Mouse (Mus musculus) G1E (cell line): ENCODE measurements at regions not wholly inside any gene's neighbourhood (a gene's known extent, or its start where the extent isn't known, plus 50 kb on each side); places are given as distances from the start of the nearest gene placed in this dataset.

ENCODE experiments used
- ATAC-seq: 2 replicates; pipeline ENCODE4 v1.8.0; 2016; ENCODE audit warnings: mild to moderate bottlenecking; ENCODE audit not compliant: insufficient number of reproducible peaks, poor library complexity, low FRiP score, severe bottlenecking; ENCODE audit errors: extremely low read depth
- DNase-seq: peaks from one replicate; pipeline ENCODE4 v3.0.0; 2012; ENCODE audit warnings: low spot score
- H3K27me3 ChIP-seq: 2 replicates; pipeline ENCODE4 v1.6.1; 2012; ENCODE audit warnings: mild to moderate bottlenecking, low read length, inconsistent platforms; ENCODE audit not compliant: insufficient read depth
- H3K36me3 ChIP-seq: replicated peaks from 2 replicates; pipeline ENCODE3; 2012; ENCODE audit warnings: mild to moderate bottlenecking, inconsistent platforms
- H3K4me1 ChIP-seq: 2 replicates; pipeline ENCODE4 v1.6.1; 2012; ENCODE audit warnings: low read depth, low read length, inconsistent platforms, mixed read lengths; ENCODE audit not compliant: insufficient read depth
- H3K4me3 ChIP-seq: 2 replicates; pipeline ENCODE4 v1.5.1; 2012; ENCODE audit warnings: low read depth, mild to moderate bottlenecking, inconsistent platforms, low read length, moderate library complexity, mixed read lengths
- H3K9me3 ChIP-seq: replicated peaks from 2 replicates; pipeline ENCODE4 v1.6.1; 2012; ENCODE audit warnings: inconsistent platforms
- CTCF ChIP-seq: IDR thresholded peaks from 2 replicates; pipeline ENCODE4 v1.5.1; 2012; ENCODE audit warnings: low read depth, low read length, inconsistent platforms, mixed read lengths
- GATA1 ChIP-seq: IDR thresholded peaks from 2 replicates; pipeline ENCODE4 v1.6.1; 2012; ENCODE audit warnings: borderline replicate concordance, low read length, inconsistent platforms, mixed read lengths
- GATA2 ChIP-seq: IDR thresholded peaks from 2 replicates; pipeline ENCODE4 v1.6.1; 2012; ENCODE audit warnings: low read depth, low read length, inconsistent platforms, borderline replicate concordance
- POLR2AphosphoS5 ChIP-seq: IDR thresholded peaks from 2 replicates; pipeline ENCODE4 v1.6.1; 2012; ENCODE audit warnings: low read depth, low read length, inconsistent platforms; ENCODE audit not compliant: insufficient replicate concordance
- TAL1 ChIP-seq: conservative IDR thresholded peaks from 2 replicates; pipeline ENCODE4 v1.6.1; 2012; ENCODE audit warnings: low read depth, low read length, inconsistent platforms, mixed read lengths

DNA sequence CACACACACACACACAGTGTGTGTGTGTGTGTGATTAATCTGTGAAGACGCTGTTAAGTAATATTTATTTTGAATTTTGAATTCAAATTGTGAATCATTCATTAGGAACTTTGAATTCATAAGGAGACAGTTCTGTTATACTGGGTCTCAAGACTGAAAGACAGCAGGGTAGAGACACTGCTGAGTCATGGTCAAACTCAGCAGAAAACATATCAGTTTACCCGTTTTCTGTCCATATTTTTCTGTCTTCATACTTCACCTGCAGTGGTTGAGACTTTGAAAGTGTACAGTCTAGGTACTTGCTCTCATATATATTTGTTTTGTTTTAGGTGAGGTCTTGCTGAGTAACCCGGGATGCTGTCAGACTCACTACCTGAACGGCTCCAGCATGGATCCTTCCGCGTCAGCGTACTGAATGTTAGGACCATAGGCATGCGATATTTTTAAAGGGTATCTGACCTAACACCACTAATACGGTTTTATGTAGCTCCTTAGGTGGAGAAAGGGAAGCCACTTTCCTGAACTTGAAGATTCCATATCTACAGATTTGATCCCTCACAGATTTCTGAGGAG, 1104.6 kb upstream of the 2610301B20Rik start:
- Histone ChIP-seq H3K9me3 (no peaks in the 10 kb centered on the region), H3K36me3 (no peaks in the 10 kb centered on the region), H3K4me3 (no peak overlapping the region), H3K4me1 (peaks cover 27% of the 10 kb centered on the region), H3K27me3 (no peaks in the 10 kb centered on the region)
- ATAC-seq, result no peak
- no peak for DNase-seq
- TF ChIP-seq GATA1 (no peak), TAL1 (no peak), GATA2 (no peak), POLR2AphosphoS5 (no peak), CTCF (no peak)

DNA sequence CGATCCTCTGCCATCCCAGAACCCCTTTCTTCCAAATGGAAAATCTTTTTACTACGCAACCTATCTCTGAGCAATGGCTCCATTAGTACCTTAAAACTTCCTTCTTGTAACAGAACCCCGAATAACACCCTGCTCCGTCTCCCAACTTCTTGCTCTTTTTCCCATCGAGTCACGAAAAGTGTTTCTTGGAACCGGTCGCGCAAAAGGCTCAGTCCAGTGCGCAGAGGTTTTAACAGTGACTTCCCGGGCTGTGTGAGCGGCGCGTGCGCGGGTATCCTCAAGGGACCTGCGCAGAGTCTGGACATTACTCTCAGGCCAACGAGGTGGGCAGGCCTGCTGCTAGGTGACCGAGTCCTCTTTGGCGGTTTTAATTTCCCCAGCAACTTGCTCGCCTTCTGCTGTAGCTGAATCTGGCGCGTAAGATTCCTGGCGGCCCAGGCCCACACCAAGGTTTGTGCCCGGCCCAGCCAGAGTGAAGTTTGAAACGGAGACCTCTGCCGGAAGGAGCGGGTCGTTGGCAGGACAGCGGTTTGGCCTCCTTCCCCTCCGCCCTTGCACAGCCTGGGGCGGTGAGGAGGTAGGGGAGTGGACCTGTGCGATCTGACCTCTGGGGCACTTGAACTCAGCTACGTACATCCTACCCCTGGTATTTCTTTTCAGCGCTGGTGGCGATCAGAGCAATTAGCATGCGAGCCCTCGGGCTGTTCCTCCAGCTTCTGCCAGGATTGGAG, 1103.8 kb upstream of the 2610301B20Rik start:
- peak overlapping the region; percentile 66; the same call in 1 of the 2 replicates for H3K4me3 ChIP-seq
- H3K9me3 ChIP-seq, result no peaks in the 10 kb centered on the region
- no peaks in the 10 kb centered on the region for H3K27me3 ChIP-seq
- ATAC-seq (0 out of 2 replicates have a peak, but pooled peaks have one; percentile 18), DNase-seq (peak; percentile 11)
- H3K36me3 ChIP-seq, result no peaks in the 10 kb centered on the region
- H3K4me1 ChIP-seq, result peaks cover 24% of the 10 kb centered on the region
- TF ChIP-seq TAL1, result no peak

DNA sequence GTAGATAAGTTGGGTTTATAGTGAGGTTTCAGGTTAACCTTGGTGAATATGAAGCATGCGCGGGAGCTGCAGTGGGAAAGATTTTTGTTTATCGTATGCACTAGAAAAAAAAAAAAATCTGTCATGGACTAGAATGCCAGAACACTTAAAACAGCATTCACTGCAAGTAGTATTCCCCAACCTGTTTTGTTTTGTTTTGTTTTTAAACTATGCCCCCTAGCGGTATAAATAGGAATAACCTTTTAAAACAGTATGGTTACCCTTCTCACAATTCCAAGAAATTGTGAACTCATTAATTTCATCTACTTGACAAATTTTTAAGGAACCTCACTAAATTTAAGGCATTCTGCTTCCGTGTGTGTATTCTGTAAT, 1103.2 kb upstream of the 2610301B20Rik start:
- Histone ChIP-seq H3K27me3 (no peaks in the 10 kb centered on the region), H3K4me1 (peaks cover 24% of the 10 kb centered on the region), H3K9me3 (no peaks in the 10 kb centered on the region), H3K4me3 (peak overlapping the region; percentile 66; the same call in 1 of the 2 replicates), H3K36me3 (no peaks in the 10 kb centered on the region)
- TF ChIP-seq POLR2AphosphoS5 (no peak), GATA1 (no peak), GATA2 (no peak), TAL1 (no peak), CTCF (no peak)
- peak; percentile 26 for DNase-seq
- ATAC-seq, result peak; percentile 55

DNA sequence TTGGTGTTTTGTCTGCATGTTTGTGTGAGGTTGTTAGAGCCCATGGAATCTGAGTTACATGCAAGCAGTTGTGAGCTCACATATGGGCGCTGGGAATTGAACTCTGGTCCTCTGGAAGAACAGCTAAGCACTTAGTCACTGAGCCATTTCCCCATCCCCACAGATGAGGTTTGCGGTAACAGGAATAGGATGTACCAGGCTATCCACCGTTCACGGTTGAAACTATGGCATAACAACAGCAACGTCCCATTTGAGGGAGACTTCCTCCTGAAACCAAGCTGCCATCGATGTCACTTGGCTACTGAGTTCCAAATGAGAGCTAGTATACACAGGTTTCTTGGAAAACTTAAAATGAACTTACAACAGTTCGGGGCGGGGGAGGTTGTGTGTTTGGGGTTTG, 1095.9 kb upstream of the 2610301B20Rik start:
- H3K9me3 ChIP-seq, result no peaks in the 10 kb centered on the region
- ATAC-seq (no peak), DNase-seq (no peak)
- no peak for TF ChIP-seq GATA1
- H3K4me1 ChIP-seq, result peaks cover 3% of the 10 kb centered on the region
- no peak overlapping the region for H3K4me3 ChIP-seq
- peaks cover 13% of the 10 kb centered on the region for H3K27me3 ChIP-seq
- H3K36me3 ChIP-seq, result no peaks in the 10 kb centered on the region

DNA sequence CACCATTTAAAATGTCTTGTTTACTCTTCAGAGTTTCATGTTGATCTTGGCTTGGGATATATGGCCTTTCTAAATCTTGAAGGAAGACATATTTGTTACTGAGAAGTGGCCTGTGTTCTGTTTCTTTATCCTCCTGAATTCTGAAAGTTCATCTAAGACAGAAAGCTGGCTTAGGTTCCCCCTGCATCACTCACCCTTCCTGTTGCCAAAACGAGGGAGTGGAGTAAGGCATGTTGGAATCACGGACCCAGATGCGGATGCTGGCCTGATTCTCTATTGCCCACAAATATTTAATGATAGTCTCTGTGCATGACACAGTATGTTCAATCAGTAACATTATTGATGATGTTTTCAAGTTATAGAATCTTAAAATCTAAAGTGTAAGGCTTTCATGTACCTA, 1094.7 kb upstream of the 2610301B20Rik start:
- peaks cover 20% of the 10 kb centered on the region for H3K27me3 ChIP-seq
- H3K36me3 ChIP-seq, result no peaks in the 10 kb centered on the region
- no peaks in the 10 kb centered on the region; the same call in 1 of the 2 replicates for H3K4me1 ChIP-seq
- no peak for DNase-seq
- H3K4me3 ChIP-seq, result no peak overlapping the region
- H3K9me3 ChIP-seq, result no peaks in the 10 kb centered on the region
- no peak for ATAC-seq
- no peak for TF ChIP-seq CTCF
- TF ChIP-seq GATA1, result no peak
- TF ChIP-seq TAL1, result no peak
- no peak for TF ChIP-seq POLR2AphosphoS5
- no peak for TF ChIP-seq GATA2

DNA sequence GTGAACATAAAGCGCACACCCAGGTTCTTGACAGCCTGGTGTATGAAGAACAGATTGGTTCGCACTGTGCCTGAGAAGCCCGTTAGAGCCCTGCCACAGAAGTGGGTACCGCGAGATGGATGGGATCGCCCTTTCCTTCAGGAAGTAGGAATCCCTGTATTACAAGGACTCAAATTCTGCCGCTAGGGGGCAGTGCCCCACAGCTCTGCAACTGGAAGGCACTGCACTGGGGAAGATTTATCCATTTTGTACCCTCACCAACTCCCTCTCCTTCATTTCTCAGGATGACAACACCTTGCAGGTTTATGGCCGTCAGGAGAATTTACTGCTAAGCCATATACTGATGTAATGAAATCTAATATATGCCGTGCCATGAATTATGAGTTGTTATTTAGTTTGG, 1094.1 kb upstream of the 2610301B20Rik start:
- Histone ChIP-seq H3K4me3 (no peak overlapping the region), H3K4me1 (no peaks in the 10 kb centered on the region; the same call in 1 of the 2 replicates), H3K36me3 (no peaks in the 10 kb centered on the region), H3K9me3 (no peaks in the 10 kb centered on the region), H3K27me3 (peaks cover 26% of the 10 kb centered on the region)
- DNase-seq (peak; percentile 59), ATAC-seq (peak; percentile 22; the same call in 1 of the 2 replicates)
- TF ChIP-seq CTCF (peak; percentile 85), POLR2AphosphoS5 (no peak)

DNA sequence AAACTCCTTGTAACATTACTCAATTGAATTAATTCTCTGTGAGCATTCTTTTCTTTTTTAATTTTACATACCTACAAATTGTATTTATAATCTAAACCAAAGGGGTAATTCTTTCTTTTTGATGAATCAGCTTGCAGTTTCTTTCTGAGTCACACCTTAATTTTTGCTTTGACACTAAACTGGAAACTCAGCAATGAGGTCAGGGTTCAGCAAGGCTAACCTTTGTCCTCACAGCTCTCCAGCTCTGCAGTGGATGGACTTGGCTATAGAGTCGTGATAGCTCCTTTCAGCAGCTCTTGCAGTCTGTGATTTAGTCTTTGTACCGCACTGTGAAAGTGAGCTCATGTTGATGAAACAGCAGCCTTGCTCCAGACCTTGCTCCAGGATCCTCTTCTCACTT, 1093.0 kb upstream of the 2610301B20Rik start:
- no peaks in the 10 kb centered on the region for H3K9me3 ChIP-seq
- ATAC-seq (no peak), DNase-seq (no peak)
- peaks cover 31% of the 10 kb centered on the region for H3K27me3 ChIP-seq
- H3K4me3 ChIP-seq, result no peak overlapping the region
- TF ChIP-seq GATA2, result no peak
- TF ChIP-seq GATA1, result no peak
- TF ChIP-seq TAL1, result no peak
- no peak for TF ChIP-seq POLR2AphosphoS5
- TF ChIP-seq CTCF, result no peak
- H3K36me3 ChIP-seq, result no peaks in the 10 kb centered on the region
- no peaks in the 10 kb centered on the region; the same call in 1 of the 2 replicates for H3K4me1 ChIP-seq
